Comparison of ENCODE assay signal across 9 mouse cellular contexts in the genomic region with DNA sequence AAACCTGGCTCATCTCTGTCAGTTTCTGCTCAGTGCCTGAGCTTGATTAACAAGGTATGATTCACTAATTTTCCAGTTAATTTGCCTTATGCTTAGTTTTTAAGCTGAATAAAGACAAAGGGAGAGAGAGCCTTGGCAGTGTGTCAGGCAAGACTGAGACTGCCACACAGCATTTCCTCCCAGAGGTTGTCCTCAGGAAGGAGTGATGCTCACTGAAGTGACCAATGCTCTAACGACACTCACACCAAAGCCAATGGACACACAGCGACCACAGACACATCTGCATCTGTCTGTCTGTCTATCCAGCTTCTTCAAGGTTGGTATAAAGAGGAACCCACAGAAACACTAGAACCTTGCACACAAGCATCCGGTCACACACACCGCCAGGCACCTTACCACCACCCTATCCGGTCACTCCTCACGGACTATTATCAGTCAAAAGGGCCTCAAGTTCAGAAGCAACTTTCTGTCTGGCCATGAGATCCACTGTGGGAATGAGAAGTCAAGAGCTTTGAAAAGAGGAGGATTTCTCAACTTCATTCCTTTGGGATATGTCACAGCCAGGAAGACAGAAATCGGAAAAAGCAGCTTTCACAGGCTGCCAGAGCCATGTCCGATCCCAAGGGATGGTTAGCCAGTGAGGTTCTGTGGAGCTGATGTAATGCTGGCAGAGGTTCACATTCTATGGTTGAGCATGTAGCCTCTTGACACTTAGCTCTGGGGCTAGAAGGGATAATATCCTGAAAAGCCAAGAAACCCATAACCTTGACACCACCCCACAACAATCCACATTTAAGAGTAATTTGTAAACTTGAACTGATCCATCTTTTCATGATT.
DNase-seq lines count a peak whose midpoint lies in the region; ATAC-seq and TF ChIP-seq lines count a peak whose summit lies in the region.
"Had no signal": no experiment of that assay in that cellular context is flagged by ENCODE, and none has a peak within 500 bp of the region (broad histone marks: within the 10 kb centered on the region; RNA-seq: fewer than 3 reads in every experiment).

No protein-coding gene starts in this region.

- TF ChIP-seq EP300 in stomach, postnatal 0 days (optimal IDR thresholded peaks at IDR 0.05) = no peak

- WGBS in spleen, adult 2 months = 86% methylated on average over 8 of the region's 8 CpGs
- WGBS in kidney, embryonic 15.5 days = 79% methylated on average over 8 of the region's 8 CpGs
- WGBS in stomach, postnatal 0 days = 62% methylated on average over 8 of the region's 8 CpGs

- no peaks in the 10 kb centered on the region; the same call in 1 of the 2 replicates for H3K4me1 ChIP-seq in spleen, adult 2 months (ENCODE audit: control insufficient read depth, insufficient read depth, insufficient read length)
- peaks cover 47% of the 10 kb centered on the region for H3K4me1 ChIP-seq in kidney, embryonic 15.5 days
- peaks cover 8% of the 10 kb centered on the region for H3K4me1 ChIP-seq in stomach, postnatal 0 days (replicated peaks; ENCODE audit: control insufficient read depth, insufficient read depth)

- no peak for DNase-seq in spleen, adult 2 months (ENCODE audit: low read depth in 1 of 2, low spot score in 2 of 2)
- DNase-seq in spleen, adult 12 weeks (ENCODE audit: low spot score) = no peak
- peak; percentile 77 to 91 for DNase-seq in heart, adult 18-20 months
- no peak for DNase-seq in stomach, postnatal 0 days (ENCODE audit: low spot score)
- no peak for DNase-seq in layer of hippocampus, adult 9-10 months (ENCODE audit: low spot score)
- DNase-seq in frontal cortex, adult 2 months (ENCODE audit: extremely low spot score in 1 of 2, low spot score in 1 of 2) = no peak
- no peak for DNase-seq in embryo, embryonic 10.5 days (ENCODE audit: low spot score)

- H3K9me3 ChIP-seq in kidney, embryonic 15.5 days (replicated peaks) = no peaks in the 10 kb centered on the region
- H3K9me3 ChIP-seq in stomach, postnatal 0 days (ENCODE audit: control insufficient read depth, low read length) = no peaks in the 10 kb centered on the region

- no peaks in the 10 kb centered on the region for H3K36me3 ChIP-seq in spleen, adult 2 months (ENCODE audit: control insufficient read depth, insufficient read depth, low read length)
- H3K36me3 ChIP-seq in kidney, embryonic 15.5 days = no peaks in the 10 kb centered on the region
- H3K36me3 ChIP-seq in stomach, postnatal 0 days (ENCODE audit: control insufficient read depth, insufficient read depth, low read length) = no peaks in the 10 kb centered on the region

- H3K27me3 ChIP-seq in spleen, adult 2 months (ENCODE audit: control insufficient read depth, insufficient read depth, low read length) = no peaks in the 10 kb centered on the region
- H3K27me3 ChIP-seq in kidney, embryonic 15.5 days = no peaks in the 10 kb centered on the region
- H3K27me3 ChIP-seq in stomach, postnatal 0 days (ENCODE audit: control insufficient read depth, insufficient read depth, low read length) = no peaks in the 10 kb centered on the region

- TF ChIP-seq CTCF in spleen, adult 2 months (IDR thresholded peaks at IDR 0.05; ENCODE audit: extremely low read depth, insufficient read depth, insufficient read length, insufficient replicate concordance) = no peak
- TF ChIP-seq CTCF in stomach, postnatal 0 days (IDR thresholded peaks at IDR 0.05; ENCODE audit: low read depth) = no peak

- TF ChIP-seq POLR2A in spleen, adult 2 months (IDR thresholded peaks at IDR 0.05; ENCODE audit: low read depth, low read length) = no peak

- no peak overlapping the region for H3K4me2 ChIP-seq in kidney, embryonic 15.5 days
- H3K4me2 ChIP-seq in stomach, postnatal 0 days (replicated peaks; ENCODE audit: low read depth) = no peak overlapping the region; the same call in 1 of the 2 replicates

- H3K27ac ChIP-seq in spleen, adult 2 months (ENCODE audit: insufficient read depth, low read length) = peak overlapping the region; percentile 45; the same call in 1 of the 2 replicates
- H3K27ac ChIP-seq in kidney, embryonic 15.5 days = peak overlapping the region; percentile 65
- H3K27ac ChIP-seq in stomach, postnatal 0 days (replicated peaks) = peak overlapping the region; percentile 81

- no peak overlapping the region for H3K9ac ChIP-seq in kidney, embryonic 15.5 days
- H3K9ac ChIP-seq in stomach, postnatal 0 days (ENCODE audit: low read length) = peak overlapping the region; percentile 18; the same call in 1 of the 2 replicates

- ATAC-seq in kidney, embryonic 15.5 days (replicated peaks; ENCODE audit: low FRiP score) = no peak
- peak; percentile 83; the same call in 1 of the 2 replicates for ATAC-seq in stomach, postnatal 0 days (ENCODE audit: low FRiP score, low TSS enrichment)
- ATAC-seq: activated CD4-positive, CD25-positive, alpha-beta regulatory T cell, adult 4 months had no signal

- no peak overlapping the region for H3K4me3 ChIP-seq in spleen, adult 2 months (ENCODE audit: extremely low read depth, insufficient read depth, insufficient read length)
- no peak overlapping the region for H3K4me3 ChIP-seq in kidney, embryonic 15.5 days (replicated peaks)
- H3K4me3 ChIP-seq in stomach, postnatal 0 days (ENCODE audit: low read depth, low read length) = no peak overlapping the region

Comparison
In these comparisons a context has a peak if more than half of its experiments do, and no peak if none do; other contexts are left out.
1. DNase-seq: peak in heart, adult 18-20 months (2 of 2); none in spleen, adult 2 months (0 of 2), spleen, adult 12 weeks (single experiment), stomach, postnatal 0 days (single experiment), layer of hippocampus, adult 9-10 months (single experiment), frontal cortex, adult 2 months (0 of 2) and embryo, embryonic 10.5 days (single experiment).
2. Peak in every context shown above with its lines, with median percentiles within 50 percentile points of each other: H3K27ac ChIP-seq.